Mouse (Mus musculus) embryonic facial prominence, embryonic 12.5 days (tissue): ENCODE data around the gene Pgbd1. TPM values are rescaled to one million over a fixed set of nuclear protein-coding genes. Genes with fewer than 3 reads are reported as not detected.

Experiments used
- ATAC-seq: fragments of 200-750 bp; cut with Nextera tagmentation; 2 replicates; pipeline ENCODE4 v1.8.0; 2017; ENCODE audit not compliant: insufficient number of reproducible peaks, insufficient read depth, low FRiP score, low TSS enrichment
- H3K27ac ChIP-seq: fragments of 300-500 bp; sonication (generic); 2 replicates; pipeline ENCODE4 v1.5.1; 2016; ENCODE audit warnings: mild to moderate bottlenecking
- H3K27me3 ChIP-seq: fragments of 300-500 bp; sonication (generic); 2 replicates; pipeline ENCODE4 v1.6.1; 2016; ENCODE audit warnings: mild to moderate bottlenecking, moderate library complexity
- H3K36me3 ChIP-seq: fragments of 300-500 bp; sonication (generic); 2 replicates; pipeline ENCODE4 v1.6.1; 2016; ENCODE audit warnings: mild to moderate bottlenecking
- H3K4me1 ChIP-seq: fragments of 300-500 bp; sonication (generic); 2 replicates; pipeline ENCODE4 v1.6.1; 2016
- H3K4me2 ChIP-seq: fragments of 300-500 bp; sonication (generic); replicated peaks from 2 replicates; pipeline ENCODE4 v1.6.1; 2016; ENCODE audit warnings: mild to moderate bottlenecking, moderate library complexity
- H3K4me3 ChIP-seq: fragments of 300-500 bp; sonication (generic); 2 replicates; pipeline ENCODE4 v1.5.1; 2016; ENCODE audit warnings: mild to moderate bottlenecking
- H3K9ac ChIP-seq: fragments of 300-500 bp; sonication (generic); 2 replicates; pipeline ENCODE4 v1.6.1; 2016; ENCODE audit warnings: mild to moderate bottlenecking, moderate library complexity
- H3K9me3 ChIP-seq: fragments of 300-500 bp; sonication (generic); 2 replicates; pipeline ENCODE4 v1.6.1; 2016; ENCODE audit warnings: mild to moderate bottlenecking, moderate library complexity
- WGBS: fragments of 180-500 bp; shearing (Covaris S2); methylation state at CpG from one replicate; pipeline ENCODE4 v1.1.7; 2016; 5-methylcytosine and 5-hydroxymethylcytosine counted together
- microRNA counts: library from miRNA; unstranded; fragments of <30 nt; microRNA quantifications from one replicate; lab custom pipeline; 2017
- microRNA-seq: library from miRNA; unstranded; fragments of <30 nt; microRNA quantifications from one replicate; pipeline ENCODE4, GENCODE M21; 2017
- polyA plus RNA-seq: library from polyadenylated mRNA; unstranded; fragments of >200 nt; fragmentation: Nextera tagmentation; extraction: Ambion mirVana; gene quantifications from 2 replicates; pipeline ENCODE4 v1.2.1, GENCODE M21; 2016

Gene Pgbd1
- polyA plus RNA-seq, 1 experiment from 2014 or later, result 4.2 TPM

DNA sequence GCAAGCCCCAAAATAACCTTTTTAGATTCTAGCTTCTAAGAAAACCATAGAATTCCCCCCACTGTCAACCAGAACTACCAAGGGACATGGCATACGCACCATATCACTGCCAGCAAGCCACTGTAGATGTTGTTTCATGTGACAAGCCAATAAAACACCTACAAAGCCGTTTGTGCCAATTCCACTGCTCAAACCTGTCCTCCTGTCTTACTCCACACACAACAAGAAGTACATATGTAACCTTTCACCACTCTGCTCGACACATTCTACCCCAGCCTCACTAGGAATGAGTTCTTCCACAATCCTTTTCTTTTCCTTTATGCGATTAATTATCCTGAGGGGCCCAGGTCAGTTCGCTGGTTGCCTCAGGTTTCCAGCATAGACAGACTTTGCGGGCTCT lies 45.2 kb downstream of the Pgbd1 start:
- no peak for ATAC-seq
- Histone ChIP-seq H3K4me2 (no peak overlapping the region), H3K27me3 (no peaks in the 10 kb centered on the region), H3K27ac (no peak overlapping the region), H3K4me3 (no peak overlapping the region), H3K36me3 (peaks cover 67% of the 10 kb centered on the region), H3K4me1 (no peaks in the 10 kb centered on the region), H3K9ac (no peak overlapping the region), H3K9me3 (no peaks in the 10 kb centered on the region)
- 93% methylated on average over 6 of the region's 6 CpGs for WGBS

DNA sequence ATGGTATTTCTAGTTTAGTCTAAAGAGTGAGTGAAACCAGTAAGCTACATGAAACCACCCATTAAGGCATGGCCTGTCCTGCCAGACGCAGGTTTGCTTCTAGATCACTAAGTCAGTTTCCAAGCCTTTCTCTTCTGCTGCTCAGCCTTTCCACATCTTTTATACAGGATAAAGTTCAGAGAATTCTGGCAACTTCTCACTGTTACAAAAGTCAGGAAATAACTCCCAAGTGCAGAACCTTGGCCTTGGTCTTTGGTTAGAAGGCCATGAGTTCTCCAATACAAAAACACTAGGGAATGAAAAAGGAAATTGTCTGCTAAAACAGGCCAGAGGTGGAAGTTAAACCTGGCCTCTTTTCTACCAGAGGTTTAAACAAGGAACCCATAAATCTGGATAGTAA lies 45.6 kb downstream of the Pgbd1 start:
- WGBS, result 100% methylated on average over 1 of the region's 1 CpGs
- peaks cover 71% of the 10 kb centered on the region for H3K36me3 ChIP-seq
- no peaks in the 10 kb centered on the region for H3K9me3 ChIP-seq
- H3K4me3 ChIP-seq, result no peak overlapping the region
- H3K27me3 ChIP-seq, result no peaks in the 10 kb centered on the region
- no peak overlapping the region for H3K27ac ChIP-seq
- ATAC-seq, result no peak
- no peak overlapping the region for H3K4me2 ChIP-seq
- H3K4me1 ChIP-seq, result no peaks in the 10 kb centered on the region
- no peak overlapping the region for H3K9ac ChIP-seq

DNA sequence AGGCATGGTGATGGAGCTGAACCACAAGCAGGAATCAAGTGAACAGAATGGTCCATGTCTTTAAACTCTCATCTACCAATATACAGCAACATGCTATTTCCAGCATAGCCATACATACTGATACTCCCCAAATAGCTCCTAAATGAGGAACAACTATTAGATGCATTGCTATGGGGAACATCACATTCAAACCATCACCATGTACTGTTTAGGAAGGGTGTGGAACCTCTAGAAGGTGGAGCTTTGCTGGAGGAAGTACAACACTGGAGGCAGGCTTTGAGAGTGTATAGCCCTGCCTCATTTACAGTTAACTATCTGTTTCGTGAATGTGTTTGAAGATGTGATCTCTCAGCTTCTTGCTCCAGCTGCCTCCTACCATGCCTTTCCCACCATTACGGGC lies 63.1 kb downstream of the Pgbd1 start:
- H3K4me2 ChIP-seq, result no peak overlapping the region
- ATAC-seq, result no peak
- H3K36me3 ChIP-seq, result no peaks in the 10 kb centered on the region
- H3K27ac ChIP-seq, result no peak overlapping the region
- no peaks in the 10 kb centered on the region for H3K9me3 ChIP-seq
- H3K4me1 ChIP-seq, result no peaks in the 10 kb centered on the region
- no peaks in the 10 kb centered on the region for H3K27me3 ChIP-seq
- H3K9ac ChIP-seq, result no peak overlapping the region
- H3K4me3 ChIP-seq, result no peak overlapping the region
- 92% methylated on average over 2 of the region's 2 CpGs for WGBS

DNA sequence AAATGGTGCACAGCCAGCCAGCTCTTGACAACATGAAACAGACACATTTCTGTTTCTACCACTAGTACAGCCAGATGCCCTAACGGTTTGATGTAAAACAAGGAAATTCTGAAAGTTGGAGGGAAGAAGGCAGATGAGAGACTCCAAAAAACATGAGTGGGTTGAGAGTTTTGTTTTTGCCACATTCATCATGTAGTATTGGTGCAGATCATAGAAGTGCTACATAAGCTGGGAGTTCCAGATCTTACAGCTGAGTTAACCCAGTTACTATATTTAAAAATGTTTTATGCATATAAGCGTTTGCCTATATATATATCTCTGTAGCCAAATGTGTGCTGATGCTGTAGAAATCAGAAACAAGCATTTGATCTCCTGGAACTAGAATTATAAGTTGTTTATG lies 68.2 kb downstream of the Pgbd1 start:
- Histone ChIP-seq H3K9ac (no peak overlapping the region), H3K27me3 (no peaks in the 10 kb centered on the region), H3K27ac (no peak overlapping the region), H3K4me1 (no peaks in the 10 kb centered on the region), H3K9me3 (no peaks in the 10 kb centered on the region), H3K36me3 (peaks cover 27% of the 10 kb centered on the region), H3K4me3 (no peak overlapping the region), H3K4me2 (no peak overlapping the region)
- 91% methylated on average over 2 of the region's 2 CpGs for WGBS
- ATAC-seq, result no peak

MicroRNAs encoded within 50 kb of the gene (microRNA counts, 519-probe panel; counts per million panel counts)
- 4,091 counts per million, percentile 79 among the panel's probes with 10 or more counts for microRNA mmu-miR-1896 (lab: Ali Mortazavi, UCI)

Small RNA genes lying within 50 kb of the gene (microRNA-seq; reads per million reads assigned to microRNA genes)
- not detected for gene Mir1896
- not detected for gene Mir6942

Other genes with a start within 250 kb of the Pgbd1 start
- gene Gpx5, start 148.3 kb downstream of the Pgbd1 start, polyA plus RNA-seq, result not detected in 2 replicates
- 0.13 and 0.55 TPM in 2 replicates for gene Gpx6, start 128.9 kb downstream of the Pgbd1 start, polyA plus RNA-seq
- not detected in 2 replicates for gene Olfr1367, start 94.1 kb downstream of the Pgbd1 start, polyA plus RNA-seq
- gene Zscan12, start 78.2 kb downstream of the Pgbd1 start, polyA plus RNA-seq, result 17.4 and 19.2 TPM in 2 replicates
- 101 and 103 TPM in 2 replicates for gene Zkscan3, start 38.3 kb downstream of the Pgbd1 start, polyA plus RNA-seq
- 30.5 and 34.4 TPM in 2 replicates for gene Zscan26, start 12.7 kb upstream of the Pgbd1 start, polyA plus RNA-seq
- 2.6 and 3.1 TPM in 2 replicates for gene Nkapl, start 27.5 kb upstream of the Pgbd1 start, polyA plus RNA-seq
- gene Zkscan4, start 37.8 kb upstream of the Pgbd1 start, polyA plus RNA-seq, result 3.6 and 4.4 TPM in 2 replicates
- not detected in 2 replicates for gene Gm10065, start 38.4 kb upstream of the Pgbd1 start, polyA plus RNA-seq
- 0.37 TPM in 1 of 2 replicates, not detected in the other for gene AK157302, start 54.2 kb upstream of the Pgbd1 start, polyA plus RNA-seq
- 2.3 and 2.9 TPM in 2 replicates for gene Gm11273, start 60.4 kb upstream of the Pgbd1 start, polyA plus RNA-seq
- 8.2 and 9.4 TPM in 2 replicates for gene Zkscan8, start 90.1 kb upstream of the Pgbd1 start, polyA plus RNA-seq
- gene Olfr1366, start 101.8 kb upstream of the Pgbd1 start, polyA plus RNA-seq, result 0.19 and 0.40 TPM in 2 replicates
- gene Olfr1535, start 118.8 kb upstream of the Pgbd1 start, polyA plus RNA-seq, result 0.08 TPM in 1 of 2 replicates, not detected in the other
- gene Olfr1364, start 140.7 kb upstream of the Pgbd1 start, polyA plus RNA-seq, result not detected in 2 replicates
- gene Olfr1362, start 173.0 kb upstream of the Pgbd1 start, polyA plus RNA-seq, result not detected in 2 replicates
- gene Olfr11, start 201.5 kb upstream of the Pgbd1 start, polyA plus RNA-seq, result not detected in 2 replicates
- not detected in 2 replicates for gene Olfr1361, start 222.3 kb upstream of the Pgbd1 start, polyA plus RNA-seq
- gene Olfr1360, start 236.3 kb upstream of the Pgbd1 start, polyA plus RNA-seq, result not detected in 2 replicates